Mouse (Mus musculus) CD4-positive, CD25-positive, alpha-beta regulatory T cell, adult 2 months (primary cell): Measurements from ENCODE around the gene Cftr.

Experiments
- DNase-seq: peaks from one replicate; pipeline ENCODE4 v3.0.0-alpha.2; 2012; ENCODE audit warnings: low read depth, low spot score

The Cftr gene

GRCm38 (mm10) chr6:18170311-18170922 lies at the start of gene Cftr:
TSS of gene Cftr (plus strand) at chr6:18170687.
- DNase-seq, result no peak

- no peak for DNase-seq
Measured at GRCm38 (mm10) chr6:18127206-18127983, 43.1 kb upstream of the Cftr start.

GRCm38 (mm10) chr6:18128059-18128458 lies 42.4 kb upstream of the Cftr start:
- DNase-seq, result no peak

GRCm38 (mm10) chr6:18135246-18135645 lies 35.2 kb upstream of the Cftr start:
- no peak for DNase-seq

- DNase-seq, result no peak
Measured at GRCm38 (mm10) chr6:18153031-18153430, 17.5 kb upstream of the Cftr start.

GRCm38 (mm10) chr6:18169618-18170017 lies 869 bp upstream of the Cftr start:
- no peak for DNase-seq

GRCm38 (mm10) chr6:18171614-18172013 lies 1.1 kb downstream of the Cftr start:
- peak; percentile 0 for DNase-seq

- DNase-seq, result no peak
Measured at GRCm38 (mm10) chr6:18177509-18177908, 7.0 kb downstream of the Cftr start.

GRCm38 (mm10) chr6:18180665-18181064 lies 10.2 kb downstream of the Cftr start:
- no peak for DNase-seq

GRCm38 (mm10) chr6:18182903-18183302 lies 12.4 kb downstream of the Cftr start:
- DNase-seq, result no peak

GRCm38 (mm10) chr6:18220691-18221090 lies 50.2 kb downstream of the Cftr start:
- no peak for DNase-seq

- DNase-seq, result no peak
Measured at GRCm38 (mm10) chr6:18223206-18223605, 52.7 kb downstream of the Cftr start.

- no peak for DNase-seq
Measured at GRCm38 (mm10) chr6:18225157-18225556, 54.7 kb downstream of the Cftr start.

- no peak for DNase-seq
Measured at GRCm38 (mm10) chr6:18246495-18246894, 76.0 kb downstream of the Cftr start.

GRCm38 (mm10) chr6:18247891-18248463 lies 77.5 kb downstream of the Cftr start:
- DNase-seq, result no peak

- no peak for DNase-seq
Measured at GRCm38 (mm10) chr6:18248464-18248863, 78.0 kb downstream of the Cftr start.

- DNase-seq, result no peak
Measured at GRCm38 (mm10) chr6:18254586-18254985, 84.1 kb downstream of the Cftr start.

GRCm38 (mm10) chr6:18270983-18271382 lies 100.5 kb downstream of the Cftr start:
- DNase-seq, result no peak

GRCm38 (mm10) chr6:18300781-18301180 lies 130.3 kb downstream of the Cftr start:
- no peak for DNase-seq

- no peak for DNase-seq
Measured at GRCm38 (mm10) chr6:18302105-18302504, 131.6 kb downstream of the Cftr start.

GRCm38 (mm10) chr6:18303228-18303627 lies 132.7 kb downstream of the Cftr start:
- DNase-seq, result no peak

- no peak for DNase-seq
Measured at GRCm38 (mm10) chr6:18305130-18305529, 134.6 kb downstream of the Cftr start.

- no peak for DNase-seq
Measured at GRCm38 (mm10) chr6:18310983-18311382, 140.5 kb downstream of the Cftr start.
